Mouse (Mus musculus): ENCODE results near the gene Zfp759. TPM values are rescaled to one million over a fixed set of nuclear protein-coding genes. Genes with fewer than 3 reads are reported as not detected.
"Not testable (repeated sequence)": the region's sequence is repeated elsewhere in the genome, so short reads cannot be mapped to it uniquely, and the experiment has no call there.

Zfp759 gene
- total RNA-seq (2021), result 1 to 10 TPM; 4.7 to 5.6 TPM
- long read RNA-seq, experiment 1, partial matches to known transcripts, result 0 of 3 reads
- long read RNA-seq, experiment 1, other reads (novel, unspliced or antisense), result 0 of 3 reads
- long read RNA-seq, experiment 2, partial matches to known transcripts, result 0 of 1 reads
- long read RNA-seq, experiment 2, other reads (novel, unspliced or antisense), result 0 of 1 reads

DNA sequence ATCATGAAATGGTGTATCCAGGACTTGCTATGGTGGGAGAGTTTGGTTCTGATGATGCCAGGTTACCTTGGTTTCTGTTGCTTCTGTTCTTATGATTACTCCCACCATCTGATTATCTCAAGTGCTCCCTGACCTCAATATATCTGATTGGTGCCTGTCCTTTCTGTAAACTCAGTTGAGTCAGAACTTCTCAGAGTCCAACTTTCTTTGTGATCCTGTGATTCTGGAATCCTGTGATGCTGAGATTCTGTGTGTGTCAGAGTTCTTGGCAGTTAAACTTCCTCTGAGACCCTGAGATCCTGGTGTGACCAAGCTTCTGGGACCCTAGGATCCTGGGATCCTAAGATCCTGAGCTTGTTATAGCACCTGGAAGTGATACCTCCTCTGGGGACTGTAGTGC, at the start of gene Zfp759:
Gene Zfp759, plus strand, starts transcription at position 301 of the 400 bp plus-strand sequence.
- not testable (repeated sequence) for H3K4me3 ChIP-seq, DNase-seq, H3K27ac ChIP-seq
- intact Hi-C loops (cut with DNase I), result loop anchor here (10.0 kb wide), 1 partner anchor 53 kb away; the partner anchor contains the start of gene Rsl1

DNA sequence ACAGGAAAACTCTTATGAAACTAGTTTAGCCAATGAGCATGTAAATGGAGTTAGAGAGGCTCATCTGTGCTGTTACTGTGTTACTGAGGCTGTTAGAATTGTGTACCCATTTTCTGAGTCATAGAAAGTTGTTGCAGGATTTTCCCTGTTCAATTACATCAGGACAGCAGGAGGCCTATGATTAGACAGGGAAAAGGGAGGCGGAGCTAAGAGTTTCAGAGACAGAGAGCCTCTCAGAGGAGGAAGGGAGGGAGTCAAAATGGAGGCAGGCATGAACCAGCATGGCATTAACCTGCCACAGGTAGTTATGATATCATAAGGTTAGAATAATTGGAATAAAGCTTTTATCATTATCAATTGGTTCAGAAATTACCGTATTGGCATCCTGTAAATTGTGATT, 48.7 kb upstream of the Zfp759 start:
- Histone ChIP-seq H3K4me3 (no peak overlapping the region), H3K27ac (no peak overlapping the region)
- intact Hi-C loops (cut with DNase I), result no loop called here
- DNase-seq, result no peak
- no peak for TF ChIP-seq CTCF (IDR thresholded peaks at IDR 0.05)

DNA sequence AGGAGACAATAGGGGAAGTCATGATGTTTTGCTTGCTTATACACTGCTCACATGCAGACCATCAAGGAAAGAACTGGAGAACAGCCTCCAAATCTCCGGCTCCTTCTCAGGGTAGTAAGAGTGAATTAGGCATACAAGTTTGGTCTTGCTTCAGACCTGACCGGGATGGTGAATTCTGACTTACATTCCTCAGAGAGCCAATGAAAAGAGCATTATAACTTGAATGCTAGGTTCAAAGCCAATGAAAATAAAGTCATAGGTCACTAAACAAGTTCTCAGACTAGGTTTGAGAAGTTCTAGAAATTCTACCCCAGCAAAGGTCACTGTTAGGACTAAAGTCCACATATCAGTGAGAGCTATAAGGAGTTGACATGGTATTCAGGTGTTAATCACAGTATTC, 44.2 kb upstream of the Zfp759 start:
- Histone ChIP-seq H3K4me3 (no peak overlapping the region), H3K27ac (no peak overlapping the region)
- no peak for DNase-seq
- no peak for TF ChIP-seq CTCF (IDR thresholded peaks at IDR 0.05)
- intact Hi-C loops (cut with DNase I), result no loop called here

DNA sequence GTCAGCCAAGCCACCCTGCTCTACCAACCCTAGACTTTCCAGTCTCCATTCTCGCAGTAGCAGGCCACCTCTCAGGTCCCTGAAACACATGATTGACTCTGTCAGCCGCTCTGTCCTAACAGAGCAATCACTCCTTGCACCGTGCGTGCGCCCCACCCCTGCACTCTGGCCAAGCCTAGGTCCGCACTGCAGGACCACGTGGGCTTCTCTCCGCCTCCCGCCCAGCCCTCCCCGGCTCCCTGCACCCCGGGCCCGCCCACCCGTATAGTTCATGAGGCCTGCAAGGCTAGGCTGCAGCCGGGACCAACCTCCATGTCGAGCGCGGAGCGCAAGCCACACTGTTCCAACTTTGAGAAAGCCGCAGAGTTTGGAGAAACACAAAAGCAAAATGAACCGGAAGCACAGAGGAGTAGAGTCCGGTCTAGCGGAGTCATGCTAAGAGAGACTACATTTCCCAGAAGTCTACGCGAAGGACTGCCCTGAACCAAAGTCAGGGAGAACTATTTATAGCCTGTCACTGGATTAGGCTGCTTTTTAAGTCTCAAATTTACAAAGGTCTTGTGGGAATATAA, 40.2 kb upstream of the Zfp759 start:
- peak overlapping the region; percentile 80 for H3K4me3 ChIP-seq
- intact Hi-C loops (cut with DNase I), result loop anchor here (1.0 to 10.0 kb wide), 4 partner anchors 20 to 176 kb away; partner anchors contain the start of genes Gm10767, Gm28557 and Zfp712

DNA sequence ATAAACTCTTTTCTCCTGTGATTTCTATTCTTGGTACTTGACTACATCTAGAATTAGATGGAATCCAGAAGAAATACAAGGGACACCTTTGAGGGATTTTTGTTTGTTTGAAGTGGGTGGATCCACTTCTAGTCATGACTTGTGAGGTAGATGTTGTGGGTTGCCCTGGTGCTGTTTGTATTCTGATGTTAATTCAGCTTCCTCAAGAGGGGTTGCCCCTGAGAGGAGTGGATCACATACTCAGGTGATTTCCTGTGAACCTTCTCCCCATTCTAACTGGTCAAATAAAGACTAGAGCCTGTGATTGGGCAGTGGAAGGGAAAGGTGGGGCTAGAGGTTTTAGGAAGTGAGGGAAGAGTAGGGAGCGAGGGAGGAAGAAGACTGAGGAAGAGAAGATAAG, 39.5 kb upstream of the Zfp759 start:
- Histone ChIP-seq H3K4me3 (peak overlapping the region; percentile 80), H3K27ac (peak overlapping the region; percentile 96)
- no peak for TF ChIP-seq CTCF (IDR thresholded peaks at IDR 0.05)
- intact Hi-C loops (cut with DNase I), result loop anchor here (1.0 to 10.0 kb wide), 4 partner anchors 21 to 177 kb away; partner anchors contain the start of genes Gm10767, Gm28557 and Zfp712
- no peak for DNase-seq

More for the DNA sequence above, 40.2 kb upstream of the Zfp759 start:
- peak overlapping the region; percentile 96 for H3K27ac ChIP-seq
- TF ChIP-seq CTCF (IDR thresholded peaks at IDR 0.05), result no peak
- peak; percentile 90 for DNase-seq

DNA sequence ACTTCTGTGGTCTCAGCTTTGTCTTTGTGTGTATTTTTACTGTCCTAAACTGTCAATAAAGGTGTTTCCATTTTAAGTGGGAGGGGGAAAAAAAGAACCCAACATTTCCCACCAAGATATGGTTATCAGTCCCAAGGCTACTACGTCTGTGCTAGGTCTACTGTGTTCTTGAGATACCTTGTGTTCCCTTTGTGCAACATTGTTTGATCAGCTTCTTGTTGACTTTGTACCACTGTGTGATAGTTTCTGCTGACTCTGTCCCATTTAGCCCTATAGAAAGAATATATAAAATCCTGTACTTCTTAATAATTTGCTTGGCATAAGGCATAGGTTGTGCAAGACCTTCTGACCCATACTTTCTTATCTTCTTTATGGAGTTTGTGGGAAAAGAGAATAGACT, 31.3 kb upstream of the Zfp759 start:
- Histone ChIP-seq H3K4me3 (no peak overlapping the region), H3K27ac (no peak overlapping the region)
- intact Hi-C loops (cut with DNase I), result no loop called here
- DNase-seq, result no peak
- no peak for TF ChIP-seq CTCF (IDR thresholded peaks at IDR 0.05)

DNA sequence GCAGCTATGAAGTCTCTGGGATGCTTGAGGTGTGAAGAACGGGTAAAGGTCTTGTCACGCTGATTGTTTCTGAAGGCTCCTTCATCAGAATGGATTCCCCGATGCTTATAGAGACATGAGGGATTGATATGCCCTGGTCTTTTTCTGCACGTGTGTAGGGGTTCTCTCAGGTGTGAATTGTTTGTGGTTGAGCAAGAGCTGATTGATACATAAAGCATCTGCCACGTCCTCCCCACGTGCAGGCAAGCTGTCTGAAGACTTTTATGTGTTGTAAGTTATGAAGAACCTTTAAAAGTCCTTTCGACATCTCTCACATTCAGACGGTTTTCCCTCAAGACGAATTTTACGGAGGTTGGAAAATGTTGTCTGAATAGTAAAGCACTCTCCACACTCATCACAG, 23.6 kb upstream of the Zfp759 start, which contains the start of gene Zfp708:
Gene Zfp708, minus strand, starts transcription at position 101 of the 400 bp plus-strand sequence.
- no peak for TF ChIP-seq CTCF (IDR thresholded peaks at IDR 0.05)
- Histone ChIP-seq H3K4me3 (no peak within 1 kb of the TSS), H3K27ac (no peak within 1 kb of the TSS)
- intact Hi-C loops (cut with DNase I), result no loop called here
- DNase-seq, result no peak

DNA sequence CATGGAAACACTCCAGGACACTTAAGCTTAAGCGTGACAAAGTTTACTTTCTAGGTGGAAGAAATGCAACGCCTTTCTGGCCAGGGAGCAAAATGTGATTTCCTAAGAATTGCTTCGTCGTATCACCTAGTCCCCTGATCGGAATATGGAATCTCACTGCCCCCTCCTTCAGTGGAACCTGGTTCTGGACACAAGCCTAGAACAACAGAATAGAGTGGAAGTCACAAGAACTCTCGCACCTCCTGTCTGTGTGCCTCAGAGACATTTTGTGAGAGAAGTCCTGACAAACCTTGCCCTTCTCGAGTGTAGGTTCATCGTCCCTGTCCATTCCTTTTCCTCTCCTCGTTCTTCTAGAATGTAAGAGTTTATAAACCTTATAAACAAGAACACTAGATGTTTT, 13.8 kb upstream of the Zfp759 start:
- Histone ChIP-seq H3K27ac (peak overlapping the region; percentile 95), H3K4me3 (peak overlapping the region; percentile 82)
- no peak for TF ChIP-seq CTCF (IDR thresholded peaks at IDR 0.05)
- intact Hi-C loops (cut with DNase I), result loop anchor here (1.0 to 2.0 kb wide), 3 partner anchors 21 to 47 kb away; partner anchors contain the start of gene Zfp712
- DNase-seq, result no peak

DNA sequence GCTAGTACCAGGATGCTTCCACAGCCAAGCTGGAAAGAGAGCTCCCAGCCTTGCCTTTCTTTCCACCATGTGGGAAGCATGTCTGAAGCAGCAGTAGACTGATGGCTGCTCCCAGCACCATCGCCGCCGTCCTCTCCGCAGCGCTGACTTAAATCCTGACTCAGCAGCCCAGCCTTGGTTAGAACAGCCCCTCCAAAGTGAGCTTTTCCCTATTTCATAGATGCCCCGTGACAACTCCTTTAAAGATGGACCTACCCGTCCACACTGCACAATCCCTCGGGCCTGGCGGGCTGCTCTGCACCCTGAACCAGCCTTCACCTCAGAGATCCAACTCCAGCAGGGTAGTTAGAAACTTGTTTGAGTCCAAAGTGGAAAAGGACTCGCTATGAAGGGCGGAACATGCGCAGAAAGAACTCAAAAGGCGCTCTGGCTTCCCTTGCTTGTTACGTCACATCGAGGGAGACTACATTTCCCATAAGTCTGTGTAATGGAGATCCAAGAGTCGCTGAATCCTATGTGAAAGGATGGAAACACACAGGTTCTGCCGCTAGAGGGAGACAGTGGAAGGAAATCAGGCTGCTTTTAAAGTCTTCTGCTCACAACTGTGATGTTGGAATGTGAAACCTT, 13.2 kb upstream of the Zfp759 start, which contains the start of gene Gm28557:
Gene Gm28557, minus strand, starts transcription at position 411 of the 627 bp plus-strand sequence.
- intact Hi-C loops (cut with DNase I), result loop anchor here (1.0 to 2.0 kb wide), 3 partner anchors 20 to 48 kb away; partner anchors contain the start of gene Zfp712
- TF ChIP-seq CTCF (IDR thresholded peaks at IDR 0.05), result peak; percentile 90
- Histone ChIP-seq H3K4me3 (peak within 1 kb of the TSS; percentile 82), H3K27ac (peak within 1 kb of the TSS; percentile 95)
- DNase-seq, result peak; percentile 88

DNA sequence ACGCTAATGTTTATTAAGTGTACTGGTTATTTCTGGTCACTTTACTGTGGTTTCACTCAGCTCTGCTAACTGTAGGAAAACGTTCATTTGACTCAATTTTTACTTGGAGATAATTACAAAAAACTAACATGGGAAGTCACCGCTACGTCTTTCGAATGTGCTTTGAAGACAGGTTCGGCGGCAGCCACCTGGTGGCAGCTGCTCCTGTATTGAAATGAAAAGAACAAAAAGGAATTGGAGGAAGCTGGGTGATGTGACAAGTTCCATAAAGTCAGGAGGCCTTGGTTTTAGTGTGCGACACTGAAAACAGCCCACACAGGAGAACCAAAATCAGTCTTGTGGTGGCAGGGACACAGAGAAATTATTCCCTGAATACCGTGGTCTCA, 12.6 kb upstream of the Zfp759 start:
- TF ChIP-seq CTCF (IDR thresholded peaks at IDR 0.05), result peak; percentile 24; the same call in 1 of the 2 replicates
- H3K27ac ChIP-seq, result peak overlapping the region; percentile 95
- peak overlapping the region; percentile 82 for H3K4me3 ChIP-seq
- intact Hi-C loops (cut with DNase I), result loop anchor here (1.0 to 2.0 kb wide), 3 partner anchors 19 to 48 kb away; partner anchors contain the start of gene Zfp712
- DNase-seq, result peak; percentile 41

DNA sequence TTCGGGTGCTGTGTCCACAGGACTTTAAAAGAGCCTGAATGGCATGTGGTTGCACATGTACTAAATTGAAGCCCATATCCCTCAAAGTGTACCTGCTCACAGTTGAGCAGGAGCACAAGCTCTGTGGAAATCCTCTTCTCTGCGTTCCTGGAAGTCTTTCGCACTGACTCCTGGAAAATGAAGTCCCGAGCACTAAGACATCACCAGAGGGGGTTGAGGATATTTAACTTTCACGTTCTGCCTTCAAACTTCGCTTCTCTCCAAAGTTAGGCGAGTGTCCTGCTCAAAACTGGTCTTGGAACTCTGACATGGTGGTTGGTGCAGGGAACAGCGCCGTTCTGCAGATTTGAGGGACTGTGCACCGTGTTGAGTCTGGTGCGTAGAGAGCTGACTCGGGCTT, 9.4 kb upstream of the Zfp759 start:
- intact Hi-C loops (cut with DNase I), result no loop called here
- Histone ChIP-seq H3K4me3 (peak overlapping the region; percentile 67), H3K27ac (peak overlapping the region; percentile 54; the same call in 1 of the 2 replicates)
- no peak for TF ChIP-seq CTCF (IDR thresholded peaks at IDR 0.05)
- no peak for DNase-seq

DNA sequence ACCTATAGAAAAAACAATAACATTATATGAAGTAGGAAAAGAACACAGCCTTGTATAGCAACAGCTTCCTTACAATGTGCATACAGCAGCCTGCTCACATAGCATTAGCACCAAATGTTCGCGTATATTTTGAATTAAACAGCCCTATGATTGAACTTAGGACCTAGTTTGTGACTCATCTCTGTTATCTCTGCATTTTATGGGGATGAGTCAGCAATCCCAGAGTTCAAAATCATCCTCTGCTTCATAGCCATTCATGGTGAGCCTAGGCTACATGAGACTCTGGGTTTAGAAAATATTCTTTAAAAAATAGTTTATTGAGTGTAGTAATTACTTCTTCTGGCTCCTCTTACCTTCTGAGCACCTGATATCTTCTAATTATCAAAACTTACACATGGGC, 8.2 kb upstream of the Zfp759 start:
- no peak for TF ChIP-seq CTCF (IDR thresholded peaks at IDR 0.05)

DNA sequence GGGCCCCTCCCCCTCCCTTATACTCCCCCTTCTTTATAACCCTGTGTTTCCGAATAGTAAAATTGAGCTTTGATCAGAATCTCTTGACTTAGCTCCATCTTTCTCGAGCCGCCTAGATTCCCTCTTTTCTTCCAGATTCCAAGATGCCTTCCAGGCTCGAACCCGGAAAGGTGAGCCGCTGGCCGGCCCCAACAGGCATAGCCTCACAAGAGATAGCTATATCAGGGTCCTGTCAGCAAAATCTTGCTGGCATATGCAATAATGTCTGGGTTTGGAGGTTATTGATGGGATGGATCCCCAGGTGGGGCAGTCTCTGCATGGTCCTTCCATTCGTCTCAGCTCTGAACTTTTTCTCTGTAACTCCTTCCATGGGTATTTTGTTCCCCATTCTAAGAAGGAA, 5.3 kb upstream of the Zfp759 start, which contains the start of gene Rslcan18:
Gene Rslcan18, minus strand, starts transcription at position 101 of the 400 bp plus-strand sequence.
- H3K4me3 ChIP-seq; intact Hi-C loops (cut with DNase I); DNase-seq; H3K27ac ChIP-seq: not testable (repeated sequence)

More for the DNA sequence above, 8.2 kb upstream of the Zfp759 start:
- no peak for DNase-seq
- Histone ChIP-seq H3K4me3 (no peak overlapping the region), H3K27ac (no peak overlapping the region)
- intact Hi-C loops (cut with DNase I), result no loop called here

All from gastrocnemius, adult 2 months (tissue).